Mouse (Mus musculus) kidney, embryonic 16.5 days (tissue): ENCODE measurements around the gene Clpb. TPM values are rescaled to one million over a fixed set of nuclear protein-coding genes. Genes with fewer than 3 reads are reported as not detected.

Experiments
- ATAC-seq: fragments of 200-750 bp; cut with Nextera tagmentation; 2 replicates; pipeline ENCODE4 v1.8.0; 2017; ENCODE audit warnings: moderate TSS enrichment; ENCODE audit not compliant: low FRiP score, low TSS enrichment
- H3K27ac ChIP-seq: fragments of 300-500 bp; sonication (generic); 2 replicates; pipeline ENCODE4 v1.5.1; 2014; ENCODE audit warnings: low read length
- H3K27me3 ChIP-seq: fragments of 300-500 bp; sonication (generic); 2 replicates; pipeline ENCODE4 v1.6.1; 2014; ENCODE audit warnings: low read length, control low read depth, mixed read lengths; ENCODE audit not compliant: insufficient read depth
- H3K36me3 ChIP-seq: fragments of 300-500 bp; sonication (generic); 2 replicates; pipeline ENCODE4 v1.6.1; 2014; ENCODE audit warnings: low read length, control low read depth, mixed read lengths; ENCODE audit not compliant: insufficient read depth
- H3K4me1 ChIP-seq: fragments of 300-500 bp; sonication (generic); 2 replicates; pipeline ENCODE4 v1.6.1; 2014; ENCODE audit warnings: low read length, control low read depth, mixed read lengths; ENCODE audit not compliant: insufficient read depth
- H3K4me2 ChIP-seq: fragments of 300-500 bp; sonication (generic); replicated peaks from 2 replicates; pipeline ENCODE4 v1.6.1; 2014; ENCODE audit warnings: low read depth, low read length
- H3K4me3 ChIP-seq: fragments of 300-500 bp; sonication (generic); 2 replicates; pipeline ENCODE4 v1.5.1; 2014; ENCODE audit warnings: mild to moderate bottlenecking, low read length
- H3K9ac ChIP-seq: fragments of 300-500 bp; sonication (generic); replicated peaks from 2 replicates; pipeline ENCODE4 v1.6.1; 2014; ENCODE audit warnings: low read length
- H3K9me3 ChIP-seq: fragments of 300-500 bp; sonication (generic); 2 replicates; pipeline ENCODE4 v1.6.1; 2016; ENCODE audit warnings: low read length, control low read depth
- WGBS: fragments of 180-500 bp; shearing (Covaris S2); extraction: QIAGEN DNeasy Blood & Tissue Kit; methylation state at CpG from one replicate; pipeline ENCODE4 v1.1.7; 2014; 5-methylcytosine and 5-hydroxymethylcytosine counted together
- polyA plus RNA-seq: library from polyadenylated mRNA; unstranded; fragments of >200 nt; fragmentation: Nextera tagmentation; extraction: Ambion mirVana; gene quantifications from 2 replicates; pipeline ENCODE4 v1.2.1, GENCODE M21; 2015

Gene Clpb
- polyA plus RNA-seq, 1 experiment from 2014 or later, result 69.0 TPM

- ATAC-seq, result no peak
- Histone ChIP-seq H3K4me2 (no peak overlapping the region), H3K4me1 (no peaks in the 10 kb centered on the region), H3K9me3 (peaks cover 4% of the 10 kb centered on the region; the same call in 1 of the 2 replicates), H3K9ac (no peak overlapping the region), H3K27me3 (no peaks in the 10 kb centered on the region), H3K4me3 (no peak overlapping the region), H3K27ac (no peak overlapping the region), H3K36me3 (no peaks in the 10 kb centered on the region)
- WGBS, result 66% methylated on average over 2 of the region's 2 CpGs
Measured at GRCm38 (mm10) chr7:101628481-101628880, 35.0 kb upstream of the Clpb start.

DNA sequence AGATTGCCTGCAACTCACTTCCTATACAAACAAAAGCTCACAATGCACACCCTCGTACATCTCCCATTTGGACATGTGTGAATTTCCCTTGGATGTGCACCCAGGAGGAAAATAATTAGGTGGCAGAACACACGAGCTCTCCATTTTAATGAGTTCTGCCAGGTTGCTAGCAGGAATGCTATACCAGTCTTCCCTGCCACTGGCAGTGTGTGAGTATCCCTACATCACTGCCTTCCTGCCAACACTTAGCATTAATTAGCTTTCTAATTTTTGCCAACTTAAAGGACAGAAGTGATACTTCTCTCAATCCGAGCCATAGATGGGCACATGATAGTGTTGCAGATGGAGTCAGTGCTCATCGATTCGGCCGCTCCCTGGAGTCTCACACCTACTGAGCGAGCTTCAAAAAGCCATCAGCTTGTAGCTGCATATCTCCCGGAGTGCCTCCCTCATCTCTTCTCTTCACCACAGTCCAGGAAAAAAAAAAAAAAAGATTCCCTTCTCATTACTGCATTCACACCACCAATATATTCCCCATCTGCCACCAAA lies 29.7 kb upstream of the Clpb start:
- Histone ChIP-seq H3K27me3 (no peaks in the 10 kb centered on the region), H3K36me3 (no peaks in the 10 kb centered on the region), H3K4me3 (no peak overlapping the region), H3K27ac (no peak overlapping the region), H3K4me1 (no peaks in the 10 kb centered on the region), H3K9ac (no peak overlapping the region), H3K9me3 (peaks cover 4% of the 10 kb centered on the region; the same call in 1 of the 2 replicates), H3K4me2 (no peak overlapping the region)
- WGBS, result 74% methylated on average over 8 of the region's 8 CpGs
- ATAC-seq, result no peak

GRCm38 (mm10) chr7:101634513-101634912 lies 28.9 kb upstream of the Clpb start:
- H3K36me3 ChIP-seq, result no peaks in the 10 kb centered on the region
- H3K4me3 ChIP-seq, result no peak overlapping the region
- no peak for ATAC-seq
- H3K27ac ChIP-seq, result no peak overlapping the region
- peaks cover 4% of the 10 kb centered on the region; the same call in 1 of the 2 replicates for H3K9me3 ChIP-seq
- H3K27me3 ChIP-seq, result no peaks in the 10 kb centered on the region
- H3K4me1 ChIP-seq, result no peaks in the 10 kb centered on the region
- 77% methylated on average over 4 of the region's 4 CpGs for WGBS
- no peak overlapping the region for H3K4me2 ChIP-seq
- H3K9ac ChIP-seq, result no peak overlapping the region

DNA sequence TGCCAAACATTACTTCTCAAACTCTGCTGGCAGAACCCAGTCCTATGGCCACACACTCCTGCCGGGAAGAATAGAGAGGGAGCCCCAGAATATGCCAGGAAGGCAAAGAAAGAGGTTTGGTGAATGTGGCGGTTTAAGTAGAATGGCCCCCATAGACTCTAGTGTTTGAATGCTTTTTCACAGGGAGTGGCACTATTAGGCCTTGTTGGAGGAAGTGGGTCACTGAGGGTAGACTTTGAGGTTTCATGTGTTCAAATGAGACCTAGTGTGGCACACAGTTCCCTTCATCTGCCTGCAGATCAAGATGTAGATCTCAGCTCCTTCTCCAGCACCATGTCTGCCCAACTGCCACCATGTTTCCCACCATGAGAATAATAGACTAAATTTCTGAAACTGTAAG lies 27.4 kb upstream of the Clpb start:
- no peak overlapping the region for H3K4me3 ChIP-seq
- H3K27ac ChIP-seq, result no peak overlapping the region
- no peak for ATAC-seq

GRCm38 (mm10) chr7:101643879-101644278 lies 19.6 kb upstream of the Clpb start:
- Histone ChIP-seq H3K4me3 (no peak overlapping the region), H3K27ac (no peak overlapping the region), H3K4me1 (no peaks in the 10 kb centered on the region), H3K9ac (no peak overlapping the region), H3K27me3 (no peaks in the 10 kb centered on the region), H3K36me3 (no peaks in the 10 kb centered on the region), H3K9me3 (no peaks in the 10 kb centered on the region), H3K4me2 (no peak overlapping the region)
- WGBS, result 79% methylated on average over 3 of the region's 3 CpGs
- ATAC-seq, result no peak

More for the DNA sequence above, 27.4 kb upstream of the Clpb start:
- H3K4me2 ChIP-seq, result no peak overlapping the region
- no peak overlapping the region for H3K9ac ChIP-seq
- WGBS, result 93% methylated on average over 2 of the region's 2 CpGs
- no peaks in the 10 kb centered on the region for H3K27me3 ChIP-seq
- peaks cover 4% of the 10 kb centered on the region; the same call in 1 of the 2 replicates for H3K9me3 ChIP-seq
- no peaks in the 10 kb centered on the region for H3K4me1 ChIP-seq
- no peaks in the 10 kb centered on the region for H3K36me3 ChIP-seq

DNA sequence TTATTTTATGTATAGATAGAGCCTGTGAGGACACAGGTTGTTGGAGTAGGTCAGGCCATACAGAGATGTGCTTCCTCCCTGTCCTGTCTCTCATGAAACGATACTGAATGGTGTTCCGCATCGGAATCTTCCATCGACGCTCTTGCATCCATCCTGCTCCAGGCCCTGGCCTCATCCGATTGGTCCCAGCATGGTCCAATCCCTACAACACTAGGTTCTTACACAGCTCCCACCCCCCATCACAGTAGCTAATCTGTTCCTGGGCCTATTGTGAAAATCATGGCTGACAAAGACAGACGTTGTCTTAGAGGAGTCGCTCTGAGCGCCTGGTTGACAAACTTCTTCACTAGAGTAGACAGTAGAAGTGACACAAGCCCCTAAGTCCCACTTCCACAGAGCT lies 13.7 kb upstream of the Clpb start:
- WGBS, result 84% methylated on average over 9 of the region's 9 CpGs
- Histone ChIP-seq H3K4me2 (no peak overlapping the region), H3K27me3 (no peaks in the 10 kb centered on the region), H3K4me1 (no peaks in the 10 kb centered on the region), H3K36me3 (no peaks in the 10 kb centered on the region), H3K9ac (no peak overlapping the region), H3K9me3 (no peaks in the 10 kb centered on the region), H3K27ac (no peak overlapping the region), H3K4me3 (no peak overlapping the region)
- no peak for ATAC-seq

GRCm38 (mm10) chr7:101650565-101650964 lies 12.9 kb upstream of the Clpb start:
- Histone ChIP-seq H3K4me3 (no peak overlapping the region), H3K36me3 (no peaks in the 10 kb centered on the region), H3K9ac (no peak overlapping the region), H3K27ac (no peak overlapping the region), H3K4me2 (no peak overlapping the region), H3K27me3 (no peaks in the 10 kb centered on the region), H3K4me1 (no peaks in the 10 kb centered on the region), H3K9me3 (no peaks in the 10 kb centered on the region)
- 30% methylated on average over 3 of the region's 3 CpGs for WGBS
- no peak for ATAC-seq

DNA sequence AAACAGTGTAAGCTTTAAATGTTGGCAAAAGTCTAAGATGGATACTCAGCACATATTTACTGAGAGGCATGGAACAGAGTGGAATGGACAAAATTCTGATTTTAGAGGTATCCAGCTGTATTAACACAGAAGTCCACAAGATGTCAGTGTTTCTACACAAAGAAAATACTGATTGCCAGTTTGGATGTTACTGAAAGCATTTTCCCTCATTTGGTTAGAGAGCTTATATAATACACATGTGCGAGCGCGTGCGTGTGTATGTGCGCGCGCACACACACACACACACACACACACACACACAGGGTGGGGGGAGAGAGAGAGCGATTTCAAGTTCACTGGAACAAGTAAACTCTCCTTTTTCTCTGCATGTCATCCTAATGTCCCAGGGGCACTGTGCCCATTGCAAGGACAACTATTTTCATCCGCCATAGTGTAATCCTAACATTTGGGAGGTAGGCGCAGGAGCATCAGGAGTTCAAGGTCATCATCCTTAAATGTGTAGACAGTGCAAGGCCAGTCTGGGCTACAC lies 9.7 kb upstream of the Clpb start:
- 0 out of 2 replicates have a peak overlapping the region, but pooled peaks have one; percentile 21 for H3K4me2 ChIP-seq
- H3K27ac ChIP-seq, result no peak overlapping the region
- no peaks in the 10 kb centered on the region for H3K9me3 ChIP-seq
- H3K36me3 ChIP-seq, result no peaks in the 10 kb centered on the region
- WGBS, result 52% methylated on average over 10 of the region's 10 CpGs
- H3K4me1 ChIP-seq, result no peaks in the 10 kb centered on the region
- no peak for ATAC-seq
- no peak overlapping the region for H3K9ac ChIP-seq
- no peaks in the 10 kb centered on the region for H3K27me3 ChIP-seq
- H3K4me3 ChIP-seq, result no peak overlapping the region

GRCm38 (mm10) chr7:101654936-101655335 lies 8.5 kb upstream of the Clpb start:
- Histone ChIP-seq H3K9me3 (no peaks in the 10 kb centered on the region), H3K27me3 (no peaks in the 10 kb centered on the region), H3K27ac (no peak overlapping the region), H3K4me2 (no peak overlapping the region), H3K36me3 (no peaks in the 10 kb centered on the region), H3K9ac (no peak overlapping the region), H3K4me3 (no peak overlapping the region), H3K4me1 (no peaks in the 10 kb centered on the region)
- WGBS, result 75% methylated on average over 4 of the region's 4 CpGs
- no peak for ATAC-seq

DNA sequence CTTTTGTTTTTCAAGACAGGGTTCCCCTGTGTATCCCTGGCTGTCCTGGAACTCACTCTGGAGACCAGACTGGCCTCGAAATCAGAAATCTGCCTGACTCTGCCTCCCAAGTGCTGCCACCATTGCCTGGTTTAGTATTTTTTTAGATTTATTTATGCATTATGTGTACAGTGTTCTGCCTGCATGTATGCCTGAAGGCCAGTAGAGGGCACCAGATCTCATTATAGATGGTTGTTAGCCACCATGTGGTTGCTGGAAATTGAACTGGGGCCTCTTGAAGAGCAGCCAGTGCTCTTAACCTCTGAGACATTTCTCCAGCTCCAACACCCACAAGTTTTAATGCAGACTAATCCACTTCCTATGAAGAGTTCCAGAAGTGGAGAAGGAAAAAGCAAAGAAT lies 1.4 kb upstream of the Clpb start:
- WGBS, result 97% methylated on average over 1 of the region's 1 CpGs
- no peak overlapping the region for H3K4me3 ChIP-seq
- H3K4me1 ChIP-seq, result peaks cover 13% of the 10 kb centered on the region
- no peak overlapping the region for H3K27ac ChIP-seq
- no peaks in the 10 kb centered on the region for H3K36me3 ChIP-seq
- no peaks in the 10 kb centered on the region for H3K27me3 ChIP-seq
- H3K4me2 ChIP-seq, result no peak overlapping the region
- H3K9me3 ChIP-seq, result no peaks in the 10 kb centered on the region
- no peak for ATAC-seq
- no peak overlapping the region for H3K9ac ChIP-seq
